Mouse (Mus musculus): ENCODE measurements around the gene Smpd1.

GRCm38 (mm10) chr7:105572949-105573348 lies 18.8 kb downstream of the Smpd1 start:
- TF ChIP-seq CTCF (IDR thresholded peaks at IDR 0.05 in 2 of 3, conservative IDR thresholded peaks at IDR 0.05 in 1 of 3; ENCODE audit: control insufficient read depth in 1 of 3, insufficient read depth in 1 of 3, low read depth in 2 of 3, low read length in 3 of 3, poor library complexity in 1 of 3, severe bottlenecking in 1 of 3) (no peak), MAFK (IDR thresholded peaks at IDR 0.05; ENCODE audit: borderline replicate concordance, low read depth, low read length) (no peak), GATA1 (IDR thresholded peaks at IDR 0.05; ENCODE audit: low read depth, low read length) (no peak), TAL1 (IDR thresholded peaks at IDR 0.05; ENCODE audit: low read length) (no peak), POLR2A (IDR thresholded peaks at IDR 0.05; ENCODE audit: control insufficient read depth in 1 of 2, insufficient read depth in 1 of 2, low read depth in 1 of 2, low read length in 2 of 2, poor library complexity in 1 of 2) (no peak), E2F4 (IDR thresholded peaks at IDR 0.05; ENCODE audit: borderline replicate concordance, low read depth, low read length) (no peak), USF1 (IDR thresholded peaks at IDR 0.05; ENCODE audit: low read depth, low read length) (no peak), RCOR1 (IDR thresholded peaks at IDR 0.05; ENCODE audit: low read depth, low read length) (no peak), SMC3 (IDR thresholded peaks at IDR 0.05; ENCODE audit: low read depth, low read length) (no peak), EP300 (IDR thresholded peaks at IDR 0.05; ENCODE audit: low read depth in 1 of 2, low read length in 2 of 2) (no peak)

Data from MEL (cell line).